ENCODE assay signal across 8 mouse cellular contexts in the genomic region with DNA sequence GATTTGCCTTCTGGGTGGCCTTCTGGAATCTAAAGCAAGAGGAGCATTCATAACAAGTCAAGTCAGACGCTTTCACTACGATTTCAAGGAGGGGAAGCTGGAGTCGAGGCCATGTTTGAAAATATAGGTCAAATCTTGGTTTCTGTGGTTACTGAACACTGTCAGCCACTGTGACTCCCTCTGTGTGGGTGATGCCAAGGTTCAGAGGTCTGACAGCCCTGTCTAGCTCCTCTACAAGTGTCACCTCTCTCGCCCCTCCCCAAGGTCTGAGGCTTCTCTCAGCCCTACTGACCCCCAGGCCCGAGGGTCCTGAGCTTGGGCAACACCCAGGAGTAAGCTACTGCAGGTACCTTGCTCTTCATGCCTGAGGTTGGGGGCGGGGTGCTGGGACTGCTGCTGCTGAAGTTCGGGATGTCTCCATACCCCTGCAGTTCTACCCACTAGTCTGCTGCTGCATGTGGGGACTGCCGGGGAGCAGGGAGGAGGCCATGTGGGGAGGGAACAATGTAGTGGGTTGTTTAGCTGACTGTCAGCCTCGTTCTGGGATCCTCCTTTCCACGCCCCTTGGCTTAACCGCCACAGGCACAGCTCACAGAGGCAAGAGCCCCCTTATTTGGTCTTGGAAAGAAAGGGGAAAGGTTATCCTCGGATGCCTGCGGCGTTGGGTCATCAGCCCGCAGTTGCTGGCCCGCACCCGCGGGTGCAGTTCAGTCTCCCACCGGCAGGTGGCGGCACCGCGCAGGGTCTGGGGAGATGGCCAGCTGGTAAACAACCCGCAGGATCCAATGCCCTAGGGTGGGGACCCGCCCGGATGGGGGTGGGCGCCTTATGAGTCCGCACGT. TPM values are rescaled to one million over a fixed set of nuclear protein-coding genes. Genes with fewer than 3 reads are reported as not detected.
DNase-seq lines count a peak whose midpoint lies in the region; ATAC-seq and TF ChIP-seq lines count a peak whose summit lies in the region.

No protein-coding gene starts in this region.

- no peaks in the 10 kb centered on the region for H3K9me3 ChIP-seq in CH12.LX (replicated peaks; ENCODE audit: low read length)
- H3K9me3 ChIP-seq in forebrain, embryonic 13.5 days (replicated peaks), result no peaks in the 10 kb centered on the region
- H3K9me3 ChIP-seq in heart, postnatal 0 days (replicated peaks; ENCODE audit: control insufficient read depth, low read length), result no peaks in the 10 kb centered on the region
- H3K9me3 ChIP-seq in liver, embryonic 14.5 days (ENCODE audit: control insufficient read depth, low read length), result no peaks in the 10 kb centered on the region
- H3K9me3 ChIP-seq in neural tube, embryonic 11.5 days (ENCODE audit: control insufficient read depth, low read length), result no peaks in the 10 kb centered on the region
- no peaks in the 10 kb centered on the region for H3K9me3 ChIP-seq in stomach, embryonic 16.5 days (replicated peaks; ENCODE audit: control insufficient read depth, low read length)

- peak; percentile 84 for ATAC-seq in forebrain, embryonic 13.5 days
- peak; percentile 91 for ATAC-seq in heart, postnatal 0 days (ENCODE audit: insufficient read depth, low read depth)
- ATAC-seq in liver, embryonic 14.5 days (ENCODE audit: insufficient read depth), result peak; percentile 55; the same call in 1 of the 2 replicates
- ATAC-seq in neural tube, embryonic 11.5 days (ENCODE audit: insufficient read depth, low FRiP score, low TSS enrichment), result peak; percentile 74
- peak; percentile 90 for ATAC-seq in stomach, embryonic 16.5 days (ENCODE audit: insufficient read depth, low FRiP score)

- peaks cover 87% of the 10 kb centered on the region for H3K27me3 ChIP-seq in CH12.LX (replicated peaks)
- no peaks in the 10 kb centered on the region for H3K27me3 ChIP-seq in forebrain, embryonic 13.5 days
- H3K27me3 ChIP-seq in heart, postnatal 0 days (ENCODE audit: control insufficient read depth, insufficient read depth, low read length), result no peaks in the 10 kb centered on the region
- H3K27me3 ChIP-seq in liver, embryonic 14.5 days (ENCODE audit: control insufficient read depth, insufficient read depth, low read length), result no peaks in the 10 kb centered on the region
- no peaks in the 10 kb centered on the region for H3K27me3 ChIP-seq in neural tube, embryonic 11.5 days (ENCODE audit: control insufficient read depth, insufficient read depth, low read length)
- H3K27me3 ChIP-seq in stomach, embryonic 16.5 days (ENCODE audit: control insufficient read depth, insufficient read depth, low read length), result no peaks in the 10 kb centered on the region

- TF ChIP-seq CTCF in CH12.LX (conservative IDR thresholded peaks at IDR 0.05 in 1 of 2, IDR thresholded peaks at IDR 0.05 in 1 of 2; ENCODE audit: low read depth in 2 of 2, low read length in 2 of 2), result peak; percentile 56 to 82
- peak; percentile 97 for TF ChIP-seq CTCF in heart, postnatal 0 days (IDR thresholded peaks at IDR 0.05; ENCODE audit: low read depth)
- peak; percentile 97 for TF ChIP-seq CTCF in liver, embryonic 14.5 days (IDR thresholded peaks at IDR 0.05; ENCODE audit: low read depth)

- H3K36me3 ChIP-seq in CH12.LX (replicated peaks in 1 of 2; ENCODE audit: control insufficient read depth in 1 of 2, insufficient read depth in 1 of 2, low read length in 1 of 2), result no peaks in the 10 kb centered on the region
- no peaks in the 10 kb centered on the region for H3K36me3 ChIP-seq in forebrain, embryonic 13.5 days (ENCODE audit: poor library complexity, severe bottlenecking)
- no peaks in the 10 kb centered on the region for H3K36me3 ChIP-seq in heart, postnatal 0 days (replicated peaks; ENCODE audit: control insufficient read depth, insufficient read depth, low read length)
- no peaks in the 10 kb centered on the region for H3K36me3 ChIP-seq in liver, embryonic 14.5 days (replicated peaks; ENCODE audit: control insufficient read depth, insufficient read depth, low read depth)
- H3K36me3 ChIP-seq in neural tube, embryonic 11.5 days (ENCODE audit: control insufficient read depth, insufficient read depth, low read length), result no peaks in the 10 kb centered on the region
- no peaks in the 10 kb centered on the region for H3K36me3 ChIP-seq in stomach, embryonic 16.5 days (ENCODE audit: control insufficient read depth, insufficient read depth, low read length)

- in situ Hi-C loops in CH12.LX (cut with MboI; ENCODE audit: low pct_ligation_motif_present, low pct_unique_long_range_greater_than_20kb, low sequenced_read_pairs), result loop anchor here (5.0 to 25.0 kb wide), 3 partner anchors 162 to 509 kb away; no protein-coding TSS in a partner anchor

- WGBS in forebrain, embryonic 13.5 days, result 15% methylated on average over 28 of the region's 28 CpGs
- WGBS in heart, postnatal 0 days, result 12% methylated on average over 28 of the region's 28 CpGs
- 7% methylated on average over 28 of the region's 28 CpGs for WGBS in liver, embryonic 14.5 days (ENCODE audit: insufficient replicate concordance)
- WGBS in neural tube, embryonic 11.5 days, result 17% methylated on average over 28 of the region's 28 CpGs
- 11% methylated on average over 28 of the region's 28 CpGs for WGBS in stomach, embryonic 16.5 days

- TF ChIP-seq RAD21 in CH12.LX (IDR thresholded peaks at IDR 0.05; ENCODE audit: low read depth, low read length), result peak; percentile 70

- DNase-seq in CH12.LX (ENCODE audit: extremely low read depth), result peak; percentile 17
- peak; percentile 37 for DNase-seq in c-Kit-positive CD71-positive TER-119-positive erythroid progenitor cells, embryonic 14.5 days (ENCODE audit: low spot score)
- peak; percentile 79 for DNase-seq in heart, postnatal 0 days (ENCODE audit: low spot score)
- peak; percentile 80 to 83 for DNase-seq in kidney, postnatal 25 days
- peak in 1 of 3 experiments; percentile 16 for DNase-seq in liver, embryonic 14.5 days (ENCODE audit: low read depth in 3 of 3, low spot score in 3 of 3)
- peak; percentile 91 for DNase-seq in neural tube, embryonic 11.5 days (ENCODE audit: low spot score)

- H3K4me2 ChIP-seq in CH12.LX (ENCODE audit: insufficient read depth, low read depth, poor library complexity, severe bottlenecking), result peak overlapping the region; percentile 25; the same call in 1 of the 2 replicates
- H3K4me2 ChIP-seq in forebrain, embryonic 13.5 days, result peak overlapping the region; percentile 70
- H3K4me2 ChIP-seq in heart, postnatal 0 days (ENCODE audit: low read depth, low read length), result peak overlapping the region; percentile 57
- H3K4me2 ChIP-seq in liver, embryonic 14.5 days (ENCODE audit: low read depth), result peak overlapping the region; percentile 53
- peak overlapping the region; percentile 62 for H3K4me2 ChIP-seq in neural tube, embryonic 11.5 days (ENCODE audit: low read depth)
- H3K4me2 ChIP-seq in stomach, embryonic 16.5 days (ENCODE audit: low read depth, low read length), result peak overlapping the region; percentile 57

- no peak for TF ChIP-seq EP300 in CH12.LX (IDR thresholded peaks at IDR 0.05; ENCODE audit: low read length)
- 0 out of 2 replicates have a peak, but pooled peaks have one; percentile 7 for TF ChIP-seq EP300 in heart, postnatal 0 days (IDR thresholded peaks at IDR 0.05; ENCODE audit: low read depth)
- no peak for TF ChIP-seq EP300 in liver, embryonic 14.5 days (IDR thresholded peaks at IDR 0.05; ENCODE audit: low read depth)

- H3K4me1 ChIP-seq in CH12.LX (ENCODE audit: control insufficient read depth in 1 of 2, insufficient read depth in 2 of 2), result peaks cover 0 to 3% of the 10 kb centered on the region in 2 experiments; a peak in 3 of 4 replicates
- 0 out of 2 replicates have a peak, but pooled peaks cover 8% of the 10 kb centered on the region for H3K4me1 ChIP-seq in forebrain, embryonic 13.5 days
- peaks cover 7% of the 10 kb centered on the region for H3K4me1 ChIP-seq in heart, postnatal 0 days (ENCODE audit: control insufficient read depth, insufficient read depth)
- no peaks in the 10 kb centered on the region for H3K4me1 ChIP-seq in liver, embryonic 14.5 days (replicated peaks; ENCODE audit: control insufficient read depth in 2 of 2, insufficient read depth in 2 of 2, low read length in 1 of 2)
- H3K4me1 ChIP-seq in neural tube, embryonic 11.5 days (ENCODE audit: control insufficient read depth, insufficient read depth, low read length), result no peaks in the 10 kb centered on the region
- H3K4me1 ChIP-seq in stomach, embryonic 16.5 days (ENCODE audit: control insufficient read depth, insufficient read depth, low read length), result peaks cover 4% of the 10 kb centered on the region; the same call in 1 of the 2 replicates

- no peak overlapping the region for H3K4me3 ChIP-seq in CH12.LX (replicated peaks in 1 of 3; ENCODE audit: low read depth in 2 of 3, low read length in 2 of 3, poor library complexity in 1 of 3)
- peak overlapping the region; percentile 41 for H3K4me3 ChIP-seq in forebrain, embryonic 13.5 days
- peak overlapping the region; percentile 33 for H3K4me3 ChIP-seq in heart, postnatal 0 days (ENCODE audit: low read depth, low read length)
- 0 out of 4 replicates have a peak overlapping the region, but pooled peaks of 1 of the 2 experiments have one; percentile 7 for H3K4me3 ChIP-seq in liver, embryonic 14.5 days (ENCODE audit: insufficient read depth in 1 of 2, low read depth in 2 of 2, low read length in 2 of 2)
- peak overlapping the region; percentile 29; the same call in 1 of the 2 replicates for H3K4me3 ChIP-seq in neural tube, embryonic 11.5 days (ENCODE audit: low read depth, low read length)
- H3K4me3 ChIP-seq in stomach, embryonic 16.5 days (replicated peaks; ENCODE audit: low read length), result peak overlapping the region; percentile 32

- no peak for TF ChIP-seq POLR2A in CH12.LX (IDR thresholded peaks at IDR 0.05; ENCODE audit: low read depth, low read length)

- no peak overlapping the region for H3K27ac ChIP-seq in CH12.LX (ENCODE audit: insufficient read depth, low read depth)
- no peak overlapping the region for H3K27ac ChIP-seq in forebrain, embryonic 13.5 days
- H3K27ac ChIP-seq in heart, postnatal 0 days (ENCODE audit: low read depth), result peak overlapping the region; percentile 53
- H3K27ac ChIP-seq in liver, embryonic 14.5 days, result no peak overlapping the region
- H3K27ac ChIP-seq in neural tube, embryonic 11.5 days (ENCODE audit: low read depth, low read length), result no peak overlapping the region
- H3K27ac ChIP-seq in stomach, embryonic 16.5 days (ENCODE audit: low read length), result peak overlapping the region; percentile 26; the same call in 1 of the 2 replicates

- H3K9ac ChIP-seq in CH12.LX (ENCODE audit: insufficient read depth, low read depth), result no peak overlapping the region
- H3K9ac ChIP-seq in forebrain, embryonic 13.5 days, result peak overlapping the region; percentile 45
- H3K9ac ChIP-seq in heart, postnatal 0 days (replicated peaks; ENCODE audit: low read depth, low read length), result peak overlapping the region; percentile 47
- no peak overlapping the region for H3K9ac ChIP-seq in liver, embryonic 14.5 days (replicated peaks)
- no peak overlapping the region for H3K9ac ChIP-seq in neural tube, embryonic 11.5 days (ENCODE audit: low read length)
- peak overlapping the region; percentile 61 for H3K9ac ChIP-seq in stomach, embryonic 16.5 days (ENCODE audit: low read length)

- no peaks in the 10 kb centered on the region for H3K79me2 ChIP-seq in CH12.LX (replicated peaks; ENCODE audit: control insufficient read depth, extremely low read depth, insufficient read depth, poor library complexity, severe bottlenecking)

- dilution Hi-C loops in CH12.LX (cut with MboI; ENCODE audit: extremely low pct_ligation_motif_present, extremely low pct_unique_long_range_greater_than_20kb, low sequenced_read_pairs), result no loop called here

RNA-seq across cellular contexts. Expression of a gene that starts 43.7 kb away (rescaled TPM):
- total RNA-seq in CH12.LX (2012; rRNA removed) (not detected in 2 replicates), CH12.LX (2014; rRNA removed) (not detected in 2 replicates)
- not detected in 2 replicates for polyA plus RNA-seq in CH12.LX (2012; ENCODE audit: insufficient read length, low read depth)
- 1.8 and 1.9 TPM in 2 replicates for polyA plus RNA-seq in forebrain, embryonic 13.5 days (2015; fragmentation: Nextera tagmentation; extraction: Ambion mirVana)
- total RNA-seq in heart, postnatal 0 days (2014; rRNA removed; ENCODE audit: low replicate concordance), result 0.43 and 17.2 TPM in 2 replicates
- 1.1 and 1.5 TPM in 2 replicates for polyA plus RNA-seq in heart, postnatal 0 days (2015; fragmentation: Nextera tagmentation; extraction: Ambion mirVana)
- 0.03 TPM in 2 replicates for polyA plus RNA-seq in liver, embryonic 14.5 days (2012; rRNA removed)
- 0.05 TPM in 2 replicates for polyA plus RNA-seq in liver, embryonic 14.5 days (2014; fragmentation: Nextera tagmentation; extraction: Ambion mirVana)
- polyA plus RNA-seq in neural tube, embryonic 11.5 days (2014; fragmentation: Nextera tagmentation; extraction: Ambion mirVana), result 3.8 and 5.8 TPM in 2 replicates
- 8.1 and 9.5 TPM in 2 replicates for polyA plus RNA-seq in stomach, embryonic 16.5 days (2015; fragmentation: Nextera tagmentation; extraction: Ambion mirVana)

Comparison
In these comparisons a context has a peak if more than half of its experiments do, and no peak if none do; other contexts are left out.
1. H3K27ac ChIP-seq: peak in heart, postnatal 0 days (single experiment) and stomach, embryonic 16.5 days (single experiment); none in CH12.LX (single experiment), forebrain, embryonic 13.5 days (single experiment), liver, embryonic 14.5 days (single experiment) and neural tube, embryonic 11.5 days (single experiment).
2. H3K4me3 ChIP-seq: peak in forebrain, embryonic 13.5 days (single experiment), heart, postnatal 0 days (single experiment), neural tube, embryonic 11.5 days (single experiment) and stomach, embryonic 16.5 days (single experiment); none in CH12.LX (0 of 3).
3. H3K9ac ChIP-seq: peak in forebrain, embryonic 13.5 days (single experiment), heart, postnatal 0 days (single experiment) and stomach, embryonic 16.5 days (single experiment); none in CH12.LX (single experiment), liver, embryonic 14.5 days (single experiment) and neural tube, embryonic 11.5 days (single experiment).
4. Peak in every context shown above with its lines, with median percentiles within 50 percentile points of each other: H3K4me2 ChIP-seq, CTCF ChIP-seq and ATAC-seq.